Mouse (Mus musculus) kidney, adult 8-10 months (tissue): Measurements from ENCODE around the gene Stac.
A peak's percentile ranks its signal among the peaks of the same experiment; 100 is the strongest.

Source experiments
- DNase-seq, 2 experiments: peaks; one replicate each; pipeline ENCODE4 v3.0.0; 2022

Gene Stac

DNA sequence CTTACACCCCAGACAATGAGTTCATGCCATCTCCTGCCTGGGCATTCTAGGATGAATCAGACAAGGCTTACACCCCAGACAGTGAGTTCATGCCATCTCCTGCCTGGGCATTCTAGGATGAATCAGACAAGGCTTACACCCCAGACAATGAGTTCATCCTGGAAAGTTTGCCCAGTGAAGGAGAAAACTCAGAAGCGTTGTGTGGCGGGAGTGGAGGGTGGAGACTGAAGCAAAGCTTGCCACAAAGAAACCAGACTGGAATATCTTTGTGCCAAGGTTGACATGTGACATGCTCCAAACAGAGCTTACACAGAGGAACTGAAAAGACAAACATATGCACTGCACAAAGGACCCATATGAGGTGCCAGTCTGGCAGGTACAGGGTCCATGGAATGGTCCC, 102.6 kb downstream of the Stac start:
- no peak for DNase-seq

DNA sequence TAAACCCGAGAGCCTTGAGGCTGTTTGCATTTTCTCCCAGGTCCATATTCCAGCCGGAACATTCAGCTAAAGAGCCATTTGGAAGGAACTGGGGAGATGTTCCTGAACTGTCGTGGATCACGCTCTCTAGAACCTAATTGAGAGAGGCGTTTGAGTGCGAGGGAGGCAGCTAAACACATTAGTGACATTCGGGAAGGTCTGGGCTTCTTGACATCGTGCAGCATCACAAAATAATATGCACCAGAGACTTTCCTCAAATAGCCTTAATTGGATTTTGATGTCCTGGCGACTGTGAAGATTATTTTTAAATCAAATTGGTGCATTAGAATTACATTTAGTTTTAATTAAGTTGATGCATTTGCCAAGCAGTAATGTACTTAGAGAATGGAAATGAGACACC, 111.4 kb downstream of the Stac start:
- DNase-seq: no peak

DNA sequence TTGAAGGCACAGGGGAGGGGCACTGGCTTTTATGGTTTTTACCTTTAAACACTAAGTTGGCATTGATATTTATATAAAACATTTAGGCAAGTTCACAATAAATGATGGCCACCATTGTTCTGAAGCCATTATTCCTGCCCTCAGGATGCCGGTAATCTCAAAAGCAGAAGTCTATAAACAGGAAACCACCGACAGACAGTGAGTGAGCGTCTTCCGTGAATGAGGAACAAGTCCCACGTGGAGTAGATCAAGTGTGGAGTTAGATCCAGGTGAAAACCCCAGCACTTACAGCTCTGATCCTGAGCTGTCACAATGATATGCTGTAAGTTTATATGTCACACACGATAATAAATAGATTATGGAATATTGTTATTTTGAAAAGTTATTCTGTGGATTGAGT, 112.7 kb downstream of the Stac start:
- DNase-seq: no peak

DNA sequence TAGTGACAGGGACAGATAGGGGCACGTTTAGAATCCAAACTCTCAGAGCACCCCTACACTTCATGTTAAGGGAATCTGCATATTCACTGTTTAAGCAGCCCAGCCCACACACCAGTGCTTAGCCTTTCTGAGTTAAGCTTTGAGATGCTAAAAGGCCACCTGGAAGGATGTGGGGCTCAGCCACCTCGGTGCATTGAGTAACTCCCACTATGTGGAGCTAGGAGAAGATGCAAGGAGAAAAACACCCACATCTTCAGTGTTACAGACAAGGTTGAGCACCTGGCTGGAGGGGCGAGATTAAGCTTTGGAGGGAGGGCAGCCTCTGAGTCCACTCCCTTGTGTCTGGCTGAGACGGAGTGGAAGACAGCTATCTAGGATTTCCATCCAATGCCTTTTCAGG, 114.3 kb downstream of the Stac start:
- DNase-seq: no peak

DNA sequence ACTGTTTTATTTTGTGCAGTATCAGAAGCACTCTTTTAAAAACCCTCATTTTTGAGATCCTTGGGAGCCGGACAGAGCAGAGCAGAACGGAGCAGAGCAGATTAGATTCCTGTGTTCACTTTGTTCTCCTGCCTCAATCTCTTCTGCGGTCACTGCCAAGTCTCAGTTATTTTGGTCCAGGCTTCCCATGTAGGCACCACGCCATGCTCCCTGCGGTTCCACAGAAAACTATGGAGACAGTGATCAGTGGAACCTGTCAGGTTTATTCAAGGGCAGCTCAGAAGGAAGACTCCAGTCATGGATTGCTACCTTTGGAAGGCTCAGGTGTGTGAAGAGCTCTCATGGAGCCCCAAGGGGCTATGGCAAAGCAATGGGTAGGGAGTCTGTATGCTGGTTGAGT, 116.3 kb downstream of the Stac start:
- no peak for DNase-seq

DNA sequence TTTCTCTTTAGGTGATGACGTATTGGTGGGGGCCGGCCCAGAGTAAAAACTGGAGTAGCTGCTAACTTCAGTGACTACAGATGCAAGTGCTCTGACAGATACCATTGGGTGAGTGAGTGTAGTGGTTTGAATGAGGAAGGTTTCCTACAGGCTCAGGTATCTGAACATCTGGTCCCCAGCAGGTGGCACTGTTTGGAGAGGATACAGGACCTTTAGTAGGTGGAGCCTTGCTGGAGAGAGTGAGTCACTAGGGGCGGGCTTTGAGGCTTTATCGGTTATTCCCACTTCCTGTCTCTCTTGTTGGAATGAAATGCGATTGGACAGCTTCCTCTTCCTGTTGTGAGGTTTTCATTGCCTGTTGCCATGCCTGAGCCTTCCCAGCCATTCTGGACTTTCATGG, 118.5 kb downstream of the Stac start:
- DNase-seq: peak in 1 of 2 experiments; percentile 26

DNA sequence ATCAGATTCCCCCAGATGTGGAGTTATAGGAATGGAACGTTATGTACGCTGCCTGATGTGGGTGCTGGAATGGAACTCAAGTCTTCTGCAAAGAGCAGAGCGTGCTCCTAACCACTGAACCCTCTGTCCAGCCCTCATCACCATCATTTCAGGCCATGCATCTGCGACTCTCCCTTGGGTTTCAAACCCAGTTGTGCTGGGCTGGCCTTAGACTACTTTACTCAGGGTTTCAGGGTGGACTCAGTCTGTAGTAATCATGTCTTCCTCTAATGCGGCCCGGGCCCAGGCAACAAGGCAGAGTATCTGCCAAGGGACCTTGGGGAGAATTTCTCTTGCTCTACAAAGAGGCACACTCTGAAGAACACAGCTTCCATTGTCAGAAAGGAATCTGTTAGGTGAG, 126.0 kb downstream of the Stac start:
- no peak for DNase-seq

DNA sequence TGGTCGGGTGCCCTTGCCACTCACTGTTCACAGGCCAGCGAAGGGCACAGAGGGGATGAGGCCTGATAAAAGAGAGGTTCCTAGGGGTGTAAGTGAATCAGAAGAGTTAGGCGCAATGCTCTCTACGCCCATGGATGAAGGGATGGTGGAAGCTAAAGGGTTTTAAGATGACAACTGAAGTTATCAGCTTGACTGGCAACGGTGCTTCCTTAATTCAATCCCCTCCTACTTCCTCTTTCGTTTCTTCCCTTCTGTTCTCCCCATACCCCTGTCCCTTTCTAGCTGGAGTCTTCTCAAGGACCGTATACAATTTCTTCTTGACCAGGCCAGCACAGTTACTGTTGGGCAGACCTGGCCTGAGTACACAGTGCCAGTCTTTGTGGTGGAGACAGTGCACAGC, 126.9 kb downstream of the Stac start:
- no peak for DNase-seq

DNA sequence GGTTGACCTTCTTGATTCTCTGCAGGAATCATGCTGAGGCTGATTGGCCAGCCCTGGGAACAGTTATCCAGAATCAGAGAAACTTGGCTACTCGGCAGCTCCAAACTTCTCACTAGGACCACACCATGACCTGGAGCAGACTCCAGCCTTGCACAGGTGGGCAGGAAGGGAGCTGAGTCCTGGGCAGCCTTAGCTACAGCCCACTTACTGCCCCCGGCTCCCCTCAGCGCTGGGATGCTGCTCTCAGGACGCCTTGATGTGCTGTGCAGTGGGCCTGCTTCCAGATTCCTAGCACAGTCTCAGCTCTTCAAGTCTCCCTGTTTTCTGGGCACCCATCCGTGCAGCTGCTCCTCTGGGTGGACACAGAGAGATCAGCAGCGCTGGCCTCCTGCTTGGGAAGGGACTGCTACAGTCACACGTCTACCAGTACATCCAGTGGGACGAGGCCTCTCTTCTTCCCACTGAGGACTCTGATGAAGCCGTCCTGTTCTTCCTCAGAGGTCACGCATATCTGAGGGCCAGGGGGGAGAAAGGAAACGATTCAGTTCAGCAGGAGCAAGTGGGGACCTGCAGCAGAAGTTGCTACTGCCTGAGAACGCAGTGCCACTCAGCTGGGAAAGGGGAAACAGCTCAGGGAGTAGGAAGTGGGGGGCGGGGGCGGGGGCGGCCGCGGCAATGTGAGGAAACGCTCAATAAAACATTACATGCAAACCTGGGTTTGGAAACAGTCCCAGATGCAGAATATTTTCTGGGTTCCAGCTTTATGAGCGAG, 127.7 kb downstream of the Stac start:
- no peak for DNase-seq

DNA sequence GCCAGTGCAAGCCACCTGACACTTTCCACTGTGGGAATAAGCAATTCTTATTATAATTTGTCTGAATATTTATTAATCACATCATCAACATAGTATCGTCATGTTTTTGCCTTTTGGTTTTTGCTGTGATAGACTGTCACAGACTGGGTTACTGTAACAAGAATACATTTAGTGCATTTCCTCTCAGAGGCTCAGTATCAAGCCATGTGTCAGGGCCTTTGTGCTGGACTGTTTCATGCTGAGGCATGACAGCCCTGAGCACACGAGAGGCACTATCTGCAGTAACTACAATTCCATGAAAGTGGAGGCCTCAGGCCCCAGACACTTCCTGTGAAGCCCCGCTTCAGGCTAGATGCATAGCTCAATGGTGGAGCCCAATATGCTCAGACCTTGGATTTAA, 133.4 kb downstream of the Stac start:
- no peak for DNase-seq

DNA sequence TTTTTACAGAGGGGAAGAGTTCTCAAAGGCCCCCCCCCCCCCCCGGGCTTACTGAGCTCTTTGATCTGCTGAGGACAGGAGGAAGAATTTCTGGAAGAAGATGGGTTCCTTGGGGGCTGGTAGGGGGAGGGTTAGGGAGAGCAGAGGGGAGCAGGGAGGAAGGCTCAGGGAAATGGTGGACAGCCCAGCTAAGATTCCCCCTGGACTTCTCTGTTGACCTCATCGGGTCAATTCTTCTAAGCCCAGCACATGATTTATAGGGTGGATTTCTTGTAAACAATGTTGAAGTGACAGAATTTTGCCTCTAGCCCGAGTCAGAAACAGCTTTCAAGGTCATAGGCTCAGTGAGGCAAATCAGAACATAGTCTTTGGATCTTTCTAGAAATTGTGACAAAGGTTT, 137.3 kb downstream of the Stac start:
- DNase-seq: no peak

DNA sequence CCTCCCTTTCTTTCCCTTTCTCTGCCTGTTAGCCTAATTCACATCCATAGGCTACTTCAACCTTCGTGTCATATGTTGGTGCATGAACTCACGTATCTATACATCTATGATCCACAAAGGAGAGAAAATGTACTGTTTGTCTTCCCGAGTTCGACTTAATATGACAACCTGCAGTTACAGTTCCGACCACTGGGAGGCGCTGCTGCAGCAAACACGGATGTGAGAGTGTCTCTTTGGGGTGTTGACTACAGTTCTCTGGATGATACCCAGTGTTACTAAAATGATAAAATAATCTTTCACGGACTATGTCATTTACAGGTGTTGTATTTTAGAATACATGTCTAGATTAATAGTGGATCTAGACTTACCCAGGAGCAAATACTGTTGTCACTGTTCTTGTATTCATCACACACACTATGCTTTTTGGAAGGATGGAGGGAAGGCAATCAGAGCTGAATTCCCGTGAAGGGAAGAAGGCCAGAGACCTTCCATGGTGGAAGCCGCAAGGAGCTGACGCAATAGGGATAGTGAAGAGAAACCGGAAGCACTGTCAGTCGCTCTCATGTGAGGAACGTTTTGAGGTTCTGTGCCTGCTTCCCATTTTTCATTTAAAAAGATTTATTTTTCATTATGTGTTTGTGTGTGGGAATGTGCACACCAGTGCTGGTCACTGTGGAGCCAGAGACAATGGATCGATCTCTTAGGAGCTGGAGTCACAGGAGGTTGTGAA, 138.5 kb downstream of the Stac start:
- peak in 1 of 2 experiments; percentile 39 for DNase-seq

DNA sequence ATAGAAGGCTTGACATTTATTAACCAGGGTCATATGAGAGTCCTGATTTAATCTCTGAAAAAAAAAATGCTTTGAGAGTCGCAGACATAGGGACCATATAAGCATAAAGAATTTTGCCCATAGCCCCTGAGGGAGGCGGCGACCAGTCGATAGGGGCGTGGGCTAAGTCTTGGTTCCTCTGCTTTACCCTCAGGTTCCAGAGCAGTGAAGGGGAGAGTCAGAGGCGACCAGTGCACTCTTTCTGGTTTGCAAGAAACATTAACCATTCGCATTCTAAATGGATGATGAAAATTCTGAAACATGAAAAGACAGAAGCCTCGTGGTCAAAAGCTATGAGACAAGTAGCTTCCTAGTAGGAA, 139.2 kb downstream of the Stac start:
- DNase-seq: no peak

DNA sequence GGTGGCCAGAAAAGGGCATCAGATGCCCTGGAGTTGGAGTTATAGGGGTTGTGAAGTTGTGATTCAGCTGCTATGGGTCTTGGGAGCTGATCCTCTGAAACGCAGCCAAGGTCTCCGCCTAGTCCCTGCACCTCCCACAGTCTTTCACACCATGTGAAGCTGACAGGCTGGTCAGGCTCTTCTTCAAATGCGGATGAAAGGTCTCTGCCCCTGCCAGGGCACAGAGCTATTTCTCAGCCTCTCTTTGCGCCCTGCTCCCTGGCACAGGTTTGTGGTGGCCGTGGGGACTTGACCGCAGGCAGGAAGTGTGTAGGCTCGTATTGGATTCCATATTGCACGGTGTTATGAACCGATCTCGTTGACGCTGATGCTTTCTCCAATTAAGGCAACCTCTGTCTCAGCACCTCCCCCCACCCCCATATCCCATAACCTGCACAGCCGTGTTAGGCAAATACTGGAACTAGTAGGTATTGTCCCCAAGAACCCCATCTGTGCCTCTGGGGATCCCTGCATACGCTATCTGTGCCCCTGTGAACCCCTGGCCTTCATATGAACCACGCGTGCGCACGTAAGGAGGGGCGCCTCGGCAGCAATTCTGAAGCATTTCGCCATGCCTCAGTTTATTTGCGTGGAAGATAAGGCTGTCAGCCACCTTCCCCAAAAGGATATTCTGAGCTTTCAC, 139.7 kb downstream of the Stac start:
- DNase-seq: no peak

DNA sequence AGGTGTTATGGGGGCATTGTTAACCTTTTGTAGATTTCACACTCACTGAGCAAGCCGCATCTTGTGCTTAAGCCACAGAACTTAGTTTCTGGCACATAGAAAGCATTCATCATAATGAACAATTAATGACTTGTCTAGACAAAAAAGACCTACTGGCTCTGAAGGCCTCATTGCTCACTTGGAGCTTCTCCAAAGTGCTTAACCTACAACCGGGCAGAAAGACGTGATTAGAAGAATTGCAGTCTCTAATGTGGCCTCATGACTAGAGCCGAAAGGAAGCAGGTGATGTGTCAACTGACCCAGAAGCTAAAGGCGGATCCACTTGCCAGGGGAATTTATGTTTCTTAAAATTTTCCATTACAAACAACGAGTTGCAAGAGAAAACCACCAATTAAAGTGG, 147.5 kb downstream of the Stac start:
- no peak for DNase-seq

DNA sequence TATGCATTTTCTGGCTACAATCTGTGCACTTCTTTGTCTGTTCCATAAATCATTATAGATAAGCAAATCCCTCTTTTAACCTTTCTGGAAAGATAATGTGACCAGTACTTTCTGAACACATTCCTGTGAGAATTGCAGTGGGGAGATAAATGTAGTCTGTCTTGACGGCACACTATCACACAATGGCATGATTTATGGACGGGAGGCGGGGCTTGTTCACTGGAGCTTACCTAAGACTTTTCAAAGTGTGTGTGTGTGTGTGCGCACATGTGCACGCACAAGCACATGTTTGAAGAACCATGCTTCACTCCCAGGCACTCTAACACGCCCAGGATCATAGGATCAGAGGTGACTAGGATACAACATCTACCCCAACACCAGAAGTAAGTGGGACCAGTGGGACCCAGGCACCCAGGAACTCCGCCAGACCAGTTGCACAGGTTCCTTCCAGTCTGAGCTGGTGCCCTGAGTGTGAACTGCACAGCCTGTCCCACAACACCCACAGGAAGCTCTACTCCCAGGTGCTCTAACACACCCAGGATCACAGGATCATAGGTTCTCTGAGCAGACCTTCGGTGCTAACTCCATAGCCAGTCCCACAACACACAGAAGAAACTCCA, 154.6 kb downstream of the Stac start:
- DNase-seq: no peak

DNA sequence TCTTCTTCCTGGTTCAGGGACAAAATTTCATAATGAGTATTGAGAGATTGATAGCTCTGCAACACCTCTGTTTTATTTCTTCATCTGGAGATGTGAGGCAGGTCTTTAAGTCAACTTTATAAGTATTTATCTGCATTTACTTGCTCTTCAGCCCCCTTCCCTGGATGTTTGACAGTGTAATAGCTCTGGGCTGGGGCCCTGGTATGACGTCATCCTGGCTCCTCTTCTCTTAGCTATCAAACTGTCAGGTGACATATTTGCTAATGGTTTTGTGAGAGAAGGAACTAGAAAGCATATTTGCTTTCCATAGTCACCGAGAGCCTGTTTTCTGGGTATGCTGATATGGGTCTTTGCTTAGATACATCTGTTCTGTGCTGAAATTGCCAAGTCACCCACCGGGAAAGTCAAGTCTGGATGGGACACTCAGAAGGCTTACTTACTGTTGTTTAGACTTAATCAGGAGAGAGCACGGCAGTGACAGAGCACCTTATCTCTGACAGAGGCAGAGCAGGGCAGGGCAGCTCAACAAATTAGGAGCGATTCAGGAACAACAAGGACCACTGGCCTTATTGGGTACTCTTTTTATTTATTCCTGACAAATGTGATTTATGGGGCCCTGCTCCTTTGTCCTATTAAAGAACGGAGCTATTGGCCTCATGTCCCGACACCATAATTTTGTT, 155.3 kb downstream of the Stac start:
- no peak for DNase-seq

DNA sequence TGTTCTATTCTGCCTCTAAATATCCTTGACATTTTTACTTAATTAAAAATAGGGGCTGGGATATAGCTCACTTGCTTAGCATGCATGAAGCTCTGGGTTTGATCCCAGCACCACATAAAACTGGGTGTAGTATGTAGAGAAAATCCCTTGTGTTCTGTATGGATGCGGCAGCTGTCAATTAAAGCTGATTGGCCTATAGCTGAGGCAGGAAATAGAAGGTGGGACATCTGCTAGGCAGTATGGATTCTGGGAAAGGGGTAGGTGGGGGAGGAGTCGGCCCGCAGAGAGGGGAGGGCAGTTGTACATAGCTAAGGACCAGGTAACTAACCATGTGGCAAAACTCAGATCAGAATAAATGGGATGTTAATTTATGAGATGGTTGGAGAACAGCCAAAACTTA, 166.3 kb downstream of the Stac start:
- no peak for DNase-seq

DNA sequence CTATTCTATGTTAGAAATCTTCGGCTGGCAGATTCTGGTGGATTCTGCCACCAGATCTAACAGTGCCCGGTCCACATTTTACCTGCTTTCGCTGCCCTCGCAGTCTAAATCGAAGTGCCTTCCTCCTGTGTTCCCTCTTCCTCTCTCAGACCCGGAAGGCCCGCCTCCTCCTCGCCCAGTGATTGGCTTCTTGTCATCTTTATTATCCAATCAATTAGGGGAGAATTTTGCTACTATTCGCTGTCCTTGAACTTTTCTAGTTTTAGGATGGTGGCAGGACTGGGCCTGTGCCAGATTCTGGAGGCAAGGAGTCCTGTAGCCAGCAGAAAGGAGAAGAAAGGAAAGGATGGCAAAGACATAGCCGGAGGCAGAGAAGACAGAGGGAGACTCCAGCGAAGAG, 167.0 kb downstream of the Stac start:
- DNase-seq: no peak

DNA sequence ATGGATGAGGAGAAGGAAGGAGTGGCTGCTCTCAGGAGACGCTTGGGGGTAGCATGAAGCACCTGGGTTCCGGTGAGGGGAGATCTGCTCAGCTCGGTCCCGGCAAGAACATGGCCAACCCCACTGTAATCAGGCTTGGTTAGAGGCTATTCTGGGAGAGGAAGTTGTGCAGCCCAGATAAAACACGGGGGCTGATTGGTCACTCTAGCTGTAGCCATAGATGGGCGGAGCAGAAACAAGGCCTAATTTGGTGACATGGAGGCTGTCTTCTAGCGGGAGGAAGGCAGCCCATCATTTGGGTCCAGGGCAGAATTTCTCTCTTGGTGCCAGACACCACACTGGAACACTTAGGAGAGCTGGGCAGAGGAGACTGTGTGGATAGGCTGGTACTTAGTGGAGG, 167.9 kb downstream of the Stac start:
- no peak for DNase-seq

DNA sequence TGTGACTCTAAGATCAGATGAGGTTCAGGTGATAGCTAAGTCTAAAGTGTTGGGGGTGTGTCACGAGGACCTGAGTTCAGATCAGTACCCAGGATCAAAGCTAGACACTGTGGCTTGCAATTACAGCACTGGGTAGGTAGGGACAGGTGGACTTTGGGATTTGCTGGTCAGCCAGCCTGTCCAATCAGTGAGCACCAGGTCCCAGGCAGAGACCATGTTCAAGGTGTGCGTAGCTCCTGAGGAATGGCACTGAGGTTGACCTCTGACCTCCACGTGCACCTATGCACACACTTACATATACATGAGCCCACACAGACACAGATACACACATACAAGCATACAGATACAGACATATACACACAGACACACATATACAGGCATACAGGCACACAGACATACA, 174.6 kb downstream of the Stac start:
- DNase-seq: no peak

DNA sequence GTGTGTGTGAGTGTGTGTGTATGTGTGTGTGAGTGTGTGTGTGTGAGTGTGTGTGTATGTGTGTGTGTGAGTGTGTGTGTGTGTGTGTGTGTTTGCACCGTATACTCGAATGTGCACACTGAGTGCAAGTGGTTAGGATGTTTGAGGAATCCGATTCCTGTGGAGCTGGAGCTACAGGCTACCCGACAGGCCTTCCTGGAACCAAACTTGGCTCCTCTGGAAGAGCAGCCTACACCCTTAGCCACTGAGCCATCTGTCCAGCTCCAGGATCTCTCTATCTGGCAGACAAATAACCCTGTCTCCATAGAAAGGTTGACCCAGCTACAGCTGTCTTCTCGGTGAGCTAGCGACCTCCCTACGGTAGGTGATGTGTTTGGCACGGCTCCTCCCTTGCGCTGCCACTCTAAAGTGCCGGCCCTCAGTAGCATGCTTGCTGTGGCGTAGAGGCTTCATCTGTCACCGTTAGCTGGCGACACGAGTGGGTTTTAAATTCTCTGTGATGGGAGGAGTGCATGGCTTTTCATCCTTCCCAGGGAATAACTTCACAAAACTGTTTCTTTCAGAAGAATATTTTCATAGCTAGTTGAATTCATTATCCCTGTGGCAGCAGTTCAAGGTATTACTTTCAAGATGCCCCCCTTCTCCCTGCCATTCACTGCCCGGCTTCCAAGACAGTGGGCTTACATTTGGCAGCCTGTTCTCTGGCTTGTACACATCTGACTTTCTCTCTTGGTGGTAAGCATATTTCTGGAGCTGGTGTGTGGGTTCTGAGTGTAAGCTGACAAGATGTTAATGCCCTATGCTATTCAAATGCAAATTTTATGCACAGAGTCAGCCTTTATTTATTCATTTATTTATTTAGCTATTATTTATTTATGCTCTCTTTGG, 175.3 kb downstream of the Stac start:
- DNase-seq: no peak
